Mouse (Mus musculus): ENCODE data around the gene Tmem198.

DNA sequence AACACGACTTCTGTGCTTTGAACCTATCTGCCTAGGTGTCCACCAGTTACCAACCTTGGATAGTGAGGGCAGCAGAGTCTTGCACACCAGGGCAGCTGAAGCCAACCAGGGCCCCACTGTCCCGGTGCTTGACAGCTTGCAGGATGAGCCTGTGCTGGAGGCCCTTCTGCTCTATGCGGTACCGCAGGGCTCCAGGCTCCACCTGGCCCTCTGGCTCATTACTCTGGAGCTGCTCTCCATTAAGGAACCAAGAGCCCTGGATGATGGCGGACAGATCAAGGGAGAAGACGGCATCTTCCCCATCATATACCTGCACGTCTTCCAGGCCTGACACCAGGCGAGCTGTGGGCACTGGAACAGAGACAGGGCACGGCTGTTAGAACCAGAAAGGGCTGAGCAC lies 22.6 kb downstream of the Tmem198 start:
- no peak for TF ChIP-seq CTCF (IDR thresholded peaks at IDR 0.05; ENCODE audit: extremely low read depth, insufficient read length, insufficient replicate concordance, low read depth, low read length)
- no peak for TF ChIP-seq POLR2A (IDR thresholded peaks at IDR 0.05; ENCODE audit: low read depth, low read length)
